Mouse (Mus musculus) retina, postnatal 7 days (tissue): ENCODE results near the gene Ttbk2.

Source experiments
- DNase-seq: peaks from one replicate; pipeline ENCODE4 v3.0.0-alpha.2; 2012; ENCODE audit warnings: low read depth, low spot score

The Ttbk2 gene

GRCm38 (mm10) chr2:120850424-120851082 lies at the start of gene Ttbk2:
Ttbk2 (minus strand) TSS chr2:120850604.
- peak; percentile 98 for DNase-seq

GRCm38 (mm10) chr2:120896361-120896760 lies 46.0 kb upstream of the Ttbk2 start:
- no peak for DNase-seq

- DNase-seq = no peak
These were observed 37.2 kb upstream of the Ttbk2 start for GRCm38 (mm10) chr2:120887601-120888000.

GRCm38 (mm10) chr2:120873192-120873591 lies 22.8 kb upstream of the Ttbk2 start:
- DNase-seq = no peak

GRCm38 (mm10) chr2:120871447-120872336 lies 21.3 kb upstream of the Ttbk2 start:
- DNase-seq = no peak

- DNase-seq = no peak
These were observed 16.9 kb upstream of the Ttbk2 start for GRCm38 (mm10) chr2:120867336-120867735.

- DNase-seq = peak; percentile 31
These were observed 16.2 kb upstream of the Ttbk2 start for GRCm38 (mm10) chr2:120866561-120866960.

- no peak for DNase-seq
These were observed 13.0 kb upstream of the Ttbk2 start for GRCm38 (mm10) chr2:120863389-120863788.

- no peak for DNase-seq
These were observed 10.3 kb upstream of the Ttbk2 start for GRCm38 (mm10) chr2:120860699-120861098.

GRCm38 (mm10) chr2:120858131-120858530 lies 7.7 kb upstream of the Ttbk2 start:
- no peak for DNase-seq

GRCm38 (mm10) chr2:120853151-120853550 lies 2.7 kb upstream of the Ttbk2 start:
- no peak for DNase-seq

- no peak for DNase-seq
These were observed 2.2 kb upstream of the Ttbk2 start for GRCm38 (mm10) chr2:120852626-120853025.

- peak; percentile 4 for DNase-seq
These were observed 668 bp downstream of the Ttbk2 start, which contains the start of gene Cdan1 for GRCm38 (mm10) chr2:120849449-120850423. Cdan1 (minus strand) TSS chr2:120850128.

- DNase-seq = no peak
These were observed 5.1 kb downstream of the Ttbk2 start for GRCm38 (mm10) chr2:120845280-120845679.

- DNase-seq = no peak
These were observed 6.4 kb downstream of the Ttbk2 start for GRCm38 (mm10) chr2:120843990-120844389.

GRCm38 (mm10) chr2:120841211-120841610 lies 9.2 kb downstream of the Ttbk2 start:
- DNase-seq = no peak

- no peak for DNase-seq
These were observed 15.2 kb downstream of the Ttbk2 start for GRCm38 (mm10) chr2:120835167-120835566.

GRCm38 (mm10) chr2:120826936-120827638 lies 23.3 kb downstream of the Ttbk2 start:
- no peak for DNase-seq

- no peak for DNase-seq
These were observed 80.0 kb downstream of the Ttbk2 start for GRCm38 (mm10) chr2:120770265-120770935.

GRCm38 (mm10) chr2:120761922-120762321 lies 88.5 kb downstream of the Ttbk2 start:
- no peak for DNase-seq
